Mouse (Mus musculus): ENCODE data around the gene Xirp2. TPM values are rescaled to one million over a fixed set of nuclear protein-coding genes. Genes with fewer than 3 reads are reported as not detected.

Xirp2 gene
- total RNA-seq, 2 experiments from 2014 or later: 0.05 TPM

GRCm38 (mm10) chr2:67565480-67566331, 119.9 kb downstream of the Xirp2 start, which contains the start of gene B3galt1:
Gene B3galt1 (plus strand): TSS chr2:67565871.
- peak within 1 kb of the TSS; percentile 98 for H3K27ac ChIP-seq
- intact Hi-C loops (cut with DNase I): loop anchor here (2.0 to 10.0 kb wide), 6 partner anchors 47 to 783 kb away; no protein-coding TSS in a partner anchor
- TF ChIP-seq CTCF (IDR thresholded peaks at IDR 0.05): no peak
- DNase-seq (ENCODE audit: extremely low spot score in 1 of 2, low spot score in 2 of 2): peak; percentile 89 to 93
- peak within 1 kb of the TSS; percentile 83 for H3K4me3 ChIP-seq

- Histone ChIP-seq H3K27ac (peak overlapping the region; percentile 98), H3K4me3 (peak overlapping the region; percentile 83)
- TF ChIP-seq CTCF (IDR thresholded peaks at IDR 0.05): no peak
- DNase-seq (ENCODE audit: extremely low spot score in 1 of 2, low spot score in 2 of 2): peak in 1 of 2 experiments; percentile 15
- intact Hi-C loops (cut with DNase I): loop anchor here (2.0 to 10.0 kb wide), 6 partner anchors 46 to 782 kb away; no protein-coding TSS in a partner anchor
Observed at GRCm38 (mm10) chr2:67566566-67566965, 120.8 kb downstream of the Xirp2 start.

- peak overlapping the region; percentile 83 for H3K4me3 ChIP-seq
- no peak for DNase-seq (ENCODE audit: extremely low spot score in 1 of 2, low spot score in 2 of 2)
- H3K27ac ChIP-seq: peak overlapping the region; percentile 98; the same call in 1 of the 2 replicates
- TF ChIP-seq CTCF (IDR thresholded peaks at IDR 0.05): no peak
- intact Hi-C loops (cut with DNase I): loop anchor here (2.0 to 10.0 kb wide), 6 partner anchors 45 to 782 kb away; no protein-coding TSS in a partner anchor
Observed at GRCm38 (mm10) chr2:67567141-67567680, 121.4 kb downstream of the Xirp2 start.

Other genes with a start within 250 kb of the Xirp2 start
- gene Gm21830, start 32.3 kb upstream of the Xirp2 start, total RNA-seq (2021): not detected
- gene Gm26727, start 12.8 kb upstream of the Xirp2 start, total RNA-seq (2021): not detected
- 10 to 100 TPM; 82.0 to 94.2 TPM for gene B3galt1, start 119.9 kb downstream of the Xirp2 start, total RNA-seq (2021)